Mouse (Mus musculus) neural tube, embryonic 11.5 days (tissue): ENCODE data around the gene Rnf227. TPM values are rescaled to one million over a fixed set of nuclear protein-coding genes. Genes with fewer than 3 reads are reported as not detected.

ENCODE experiments used
- ATAC-seq: fragments of 200-750 bp; cut with Nextera tagmentation; 2 replicates; pipeline ENCODE4 v1.8.0; 2017; ENCODE audit warnings: moderate number of reproducible peaks, mild to moderate bottlenecking, moderate TSS enrichment, moderate library complexity; ENCODE audit not compliant: insufficient read depth, low FRiP score, low TSS enrichment
- DNase-seq: peaks from one replicate; pipeline ENCODE4 v3.0.0-alpha.2; 2015; ENCODE audit warnings: low spot score
- H3K27ac ChIP-seq: fragments of 300-500 bp; sonication (generic); 2 replicates; pipeline ENCODE4 v1.5.1; 2014; ENCODE audit warnings: low read depth, mild to moderate bottlenecking, low read length
- H3K27me3 ChIP-seq: fragments of 300-500 bp; sonication (generic); 2 replicates; pipeline ENCODE4 v1.6.1; 2014; ENCODE audit warnings: mild to moderate bottlenecking, low read length, mixed read lengths; ENCODE audit not compliant: control insufficient read depth, insufficient read depth
- H3K36me3 ChIP-seq: fragments of 300-500 bp; sonication (generic); 2 replicates; pipeline ENCODE4 v1.6.1; 2014; ENCODE audit warnings: mild to moderate bottlenecking, low read length, moderate library complexity, mixed read lengths; ENCODE audit not compliant: control insufficient read depth, insufficient read depth
- H3K4me1 ChIP-seq: fragments of 300-500 bp; sonication (generic); 2 replicates; pipeline ENCODE4 v1.6.1; 2014; ENCODE audit warnings: low read length, mixed read lengths; ENCODE audit not compliant: control insufficient read depth, insufficient read depth
- H3K4me2 ChIP-seq: fragments of 300-500 bp; sonication (generic); 2 replicates; pipeline ENCODE4 v1.6.1; 2014; ENCODE audit warnings: low read depth, mild to moderate bottlenecking, moderate library complexity
- H3K4me3 ChIP-seq: fragments of 300-500 bp; sonication (generic); 2 replicates; pipeline ENCODE4 v1.5.1; 2014; ENCODE audit warnings: low read depth, low read length
- H3K9ac ChIP-seq: fragments of 300-500 bp; sonication (generic); 2 replicates; pipeline ENCODE4 v1.6.1; 2014; ENCODE audit warnings: mild to moderate bottlenecking, low read length
- H3K9me3 ChIP-seq: fragments of 300-500 bp; sonication (generic); 2 replicates; pipeline ENCODE4 v1.6.1; 2016; ENCODE audit warnings: low read length; ENCODE audit not compliant: control insufficient read depth
- WGBS: fragments of 180-500 bp; shearing (Covaris S2); extraction: QIAGEN DNeasy Blood & Tissue Kit; methylation state at CpG from one replicate; pipeline ENCODE4 v1.1.7; 2014; 5-methylcytosine and 5-hydroxymethylcytosine counted together
- polyA plus RNA-seq: library from polyadenylated mRNA; unstranded; fragments of >200 nt; fragmentation: Nextera tagmentation; extraction: Ambion mirVana; gene quantifications from 2 replicates; pipeline ENCODE4 v1.2.1, GENCODE M21; 2014

Gene Rnf227
- polyA plus RNA-seq, 1 experiment from 2014 or later, result 28.8 TPM

DNA sequence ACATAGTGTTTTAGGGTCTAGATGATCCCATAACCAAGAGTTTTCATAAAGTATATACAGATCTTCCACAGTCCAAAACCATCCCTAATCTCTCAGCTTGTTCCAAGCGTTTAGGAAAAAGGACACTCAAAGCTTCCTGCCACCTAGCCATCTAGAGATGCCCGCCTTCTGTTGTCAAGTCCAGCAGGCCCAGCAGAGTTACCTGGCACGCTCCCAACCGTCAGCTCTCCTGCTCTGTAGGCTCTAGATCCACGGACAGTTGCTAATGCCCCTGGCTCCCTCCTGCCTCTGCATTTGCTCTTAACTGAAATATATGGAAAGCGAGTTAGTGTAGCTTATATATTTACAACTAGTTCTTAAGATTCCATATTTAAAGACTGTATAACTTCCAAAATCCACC lies 41.1 kb downstream of the Rnf227 start:
- Histone ChIP-seq H3K4me2 (no peak overlapping the region), H3K36me3 (no peaks in the 10 kb centered on the region), H3K27ac (no peak overlapping the region), H3K4me1 (no peaks in the 10 kb centered on the region), H3K9ac (no peak overlapping the region), H3K4me3 (no peak overlapping the region), H3K9me3 (no peaks in the 10 kb centered on the region), H3K27me3 (no peaks in the 10 kb centered on the region)
- no peak for ATAC-seq
- WGBS, result 84% methylated on average over 6 of the region's 6 CpGs
- DNase-seq, result no peak

DNA sequence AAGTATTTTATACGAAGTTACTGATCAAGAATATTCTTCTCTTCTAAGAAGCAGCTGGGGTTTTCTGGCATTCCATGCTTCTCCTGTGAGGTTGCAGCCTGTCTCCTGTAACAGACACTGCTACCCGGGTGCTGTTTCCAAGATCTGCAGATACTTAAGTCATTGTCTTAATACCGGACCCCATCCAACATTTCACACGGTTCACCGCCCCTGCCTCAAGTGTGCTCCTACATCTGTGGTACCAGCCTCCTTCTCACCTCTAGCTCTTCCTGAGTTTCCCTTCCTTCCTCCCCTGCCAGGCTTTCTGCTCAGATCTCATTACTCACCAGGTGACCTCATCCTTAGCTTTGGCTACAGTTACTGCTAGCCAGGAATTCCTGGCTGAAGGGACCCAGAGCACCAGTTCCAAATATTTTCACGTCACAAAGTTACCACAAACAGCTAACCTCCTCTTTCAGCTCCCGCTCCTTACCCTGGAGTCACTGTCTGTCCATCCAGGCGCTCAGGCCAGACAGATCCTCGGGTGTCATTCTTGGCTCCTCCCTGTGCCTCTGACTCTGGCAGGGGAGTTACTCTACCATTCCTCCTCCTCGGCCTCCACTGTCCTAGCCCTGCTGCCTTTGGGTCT lies 42.3 kb downstream of the Rnf227 start:
- 72% methylated on average over 10 of the region's 10 CpGs for WGBS
- Histone ChIP-seq H3K4me3 (no peak overlapping the region), H3K9ac (no peak overlapping the region), H3K27ac (no peak overlapping the region), H3K4me2 (no peak overlapping the region), H3K9me3 (no peaks in the 10 kb centered on the region), H3K36me3 (no peaks in the 10 kb centered on the region), H3K4me1 (no peaks in the 10 kb centered on the region), H3K27me3 (no peaks in the 10 kb centered on the region)
- DNase-seq (peak; percentile 5), ATAC-seq (no peak)

DNA sequence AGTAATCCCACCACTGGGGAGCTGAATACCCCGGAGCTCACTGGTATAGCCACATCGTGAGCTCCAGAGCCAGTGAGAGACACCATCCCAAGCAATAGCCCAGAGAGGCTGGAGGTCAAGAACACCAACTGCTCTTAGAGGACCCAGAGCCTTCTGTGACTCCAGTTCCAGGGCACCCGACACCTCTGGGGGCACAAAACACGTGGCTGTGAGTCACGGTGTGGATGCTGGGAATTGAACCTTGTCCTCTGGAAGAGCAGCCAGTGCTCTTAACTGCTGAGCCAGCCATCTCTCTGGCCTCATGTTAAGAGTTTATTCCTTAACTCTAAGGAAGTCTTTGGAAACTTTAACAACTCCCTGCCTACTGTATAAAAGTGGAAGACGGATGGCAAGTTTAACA lies 44.7 kb downstream of the Rnf227 start:
- no peaks in the 10 kb centered on the region for H3K9me3 ChIP-seq
- no peaks in the 10 kb centered on the region for H3K27me3 ChIP-seq
- no peaks in the 10 kb centered on the region for H3K36me3 ChIP-seq
- no peak overlapping the region for H3K27ac ChIP-seq
- DNase-seq (no peak), ATAC-seq (no peak)
- no peak overlapping the region for H3K9ac ChIP-seq
- H3K4me3 ChIP-seq, result no peak overlapping the region
- 80% methylated on average over 6 of the region's 6 CpGs for WGBS
- no peak overlapping the region for H3K4me2 ChIP-seq
- H3K4me1 ChIP-seq, result no peaks in the 10 kb centered on the region

DNA sequence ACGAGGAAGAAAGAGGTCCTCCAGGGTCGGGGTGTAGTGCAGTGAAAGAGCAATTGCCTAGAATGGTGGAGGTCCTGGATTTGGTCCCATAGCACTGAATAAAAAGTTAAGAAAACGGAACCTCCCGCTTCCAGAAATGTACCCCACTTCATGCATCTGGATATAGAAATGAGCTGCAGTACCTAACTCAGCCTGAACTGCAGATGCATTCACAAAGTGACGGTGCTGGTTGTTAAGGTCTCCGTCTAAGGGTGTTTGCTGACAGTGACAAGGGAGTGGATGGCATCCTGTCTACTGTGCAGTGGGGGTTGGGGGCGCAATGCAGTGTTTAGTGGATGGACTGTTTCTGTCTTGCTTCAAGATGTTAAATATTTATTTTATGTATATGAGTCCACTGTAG lies 46.5 kb downstream of the Rnf227 start:
- 84% methylated on average over 7 of the region's 7 CpGs for WGBS
- no peaks in the 10 kb centered on the region for H3K9me3 ChIP-seq
- ATAC-seq (no peak), DNase-seq (no peak)
- H3K9ac ChIP-seq, result no peak overlapping the region
- H3K36me3 ChIP-seq, result no peaks in the 10 kb centered on the region
- H3K4me3 ChIP-seq, result no peak overlapping the region
- H3K4me1 ChIP-seq, result no peaks in the 10 kb centered on the region
- H3K27ac ChIP-seq, result no peak overlapping the region
- no peaks in the 10 kb centered on the region for H3K27me3 ChIP-seq
- no peak overlapping the region for H3K4me2 ChIP-seq

DNA sequence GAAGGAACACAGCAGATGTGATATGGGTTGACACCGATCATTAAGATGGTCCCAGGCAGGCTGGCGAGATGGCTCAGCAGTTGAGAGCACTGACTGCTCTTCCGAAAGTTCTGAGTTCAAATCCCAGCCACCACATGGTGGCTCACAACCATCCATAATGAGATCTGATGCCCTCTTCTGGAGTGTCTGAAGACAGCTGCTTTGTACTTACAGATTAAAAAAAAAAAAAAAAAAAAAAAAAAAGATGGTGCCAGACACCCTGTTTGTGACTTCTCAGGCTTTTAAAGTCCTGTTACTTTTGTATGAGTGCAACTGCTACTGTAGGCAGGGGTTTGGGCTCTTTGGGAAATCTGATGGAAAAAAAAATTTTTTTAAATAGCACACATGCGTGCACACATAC lies 48.4 kb downstream of the Rnf227 start:
- Histone ChIP-seq H3K4me1 (no peaks in the 10 kb centered on the region), H3K4me3 (no peak overlapping the region), H3K27ac (no peak overlapping the region), H3K27me3 (no peaks in the 10 kb centered on the region), H3K36me3 (no peaks in the 10 kb centered on the region), H3K4me2 (no peak overlapping the region), H3K9me3 (no peaks in the 10 kb centered on the region), H3K9ac (no peak overlapping the region)
- no peak for ATAC-seq
- no peak for DNase-seq
- WGBS, result 92% methylated on average over 4 of the region's 4 CpGs

DNA sequence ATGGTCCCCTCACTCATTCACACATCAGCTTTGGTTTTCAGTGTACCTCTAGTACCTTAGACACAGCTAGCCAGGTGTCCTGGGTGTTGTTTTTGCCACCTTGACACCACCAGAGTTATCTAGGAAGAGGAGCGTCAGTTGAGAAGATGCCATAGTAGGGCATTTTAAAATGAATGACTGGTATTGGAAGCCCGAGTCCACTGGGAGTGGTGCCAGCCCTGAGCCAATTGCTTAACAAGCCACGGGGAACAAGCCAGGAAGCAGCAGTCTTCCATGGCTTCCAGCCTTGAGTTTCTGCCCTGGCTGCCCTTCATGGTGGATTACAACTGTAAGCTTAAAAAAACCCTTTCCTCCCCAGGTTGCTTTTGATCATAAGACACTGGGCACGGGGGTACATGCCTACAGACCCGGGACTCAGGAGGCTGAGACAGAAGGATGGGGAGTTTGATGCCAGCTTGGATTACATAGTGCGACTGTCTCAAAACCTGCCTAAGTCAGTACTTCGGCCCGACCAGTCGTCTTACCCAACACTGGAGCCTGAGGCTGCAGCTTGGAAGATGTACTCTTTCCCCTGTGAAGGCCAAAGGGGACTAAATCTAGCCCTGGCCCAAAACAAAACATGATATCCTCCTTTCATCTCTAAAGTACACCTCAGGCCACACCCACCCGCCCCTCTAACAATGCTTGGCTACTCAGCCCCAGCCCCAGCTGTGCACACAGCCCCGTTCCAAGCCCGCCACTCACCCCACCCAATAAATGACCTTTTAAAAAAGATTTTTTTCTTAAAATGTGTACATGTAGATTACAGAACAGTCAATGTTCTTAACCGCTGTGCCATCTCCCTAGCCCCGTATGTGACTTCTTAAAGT lies 49.5 kb downstream of the Rnf227 start:
- Histone ChIP-seq H3K4me2 (no peak overlapping the region), H3K4me3 (no peak overlapping the region), H3K4me1 (no peaks in the 10 kb centered on the region; the same call in 1 of the 2 replicates), H3K36me3 (no peaks in the 10 kb centered on the region), H3K27me3 (no peaks in the 10 kb centered on the region), H3K27ac (no peak overlapping the region), H3K9ac (no peak overlapping the region), H3K9me3 (no peaks in the 10 kb centered on the region)
- ATAC-seq (no peak), DNase-seq (no peak)
- WGBS, result 65% methylated on average over 14 of the region's 14 CpGs

DNA sequence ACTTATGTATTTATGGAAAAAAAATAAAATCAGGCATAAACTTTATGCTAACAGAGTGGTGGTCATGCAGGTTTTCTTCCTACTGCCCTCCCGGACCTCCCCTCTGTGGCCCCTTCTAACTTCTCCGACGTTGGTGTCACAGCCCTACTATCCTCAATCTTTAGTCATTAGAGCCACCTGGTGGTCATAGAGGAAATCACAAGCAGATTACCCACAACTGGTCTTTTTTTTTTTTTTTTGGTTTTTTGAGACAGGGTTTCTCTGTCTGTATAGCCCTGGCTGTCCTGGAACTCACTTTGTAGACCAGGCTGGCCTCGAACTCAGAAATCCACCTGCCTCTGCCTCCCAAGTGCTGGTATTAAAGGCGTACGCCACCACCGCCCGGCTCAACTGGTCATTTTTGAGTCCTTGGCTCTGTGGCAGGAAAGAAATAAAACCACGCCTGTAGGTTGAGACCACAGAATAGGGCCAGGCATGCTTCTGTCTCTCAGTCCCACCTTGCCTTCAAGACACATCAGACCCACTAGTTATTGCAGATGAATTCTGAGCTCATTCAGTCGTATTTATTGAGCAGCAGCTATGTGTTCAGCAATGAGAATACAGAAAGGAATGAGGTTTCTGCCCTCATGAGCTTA lies 50.3 kb downstream of the Rnf227 start:
- WGBS, result 53% methylated on average over 10 of the region's 10 CpGs
- Histone ChIP-seq H3K27me3 (no peaks in the 10 kb centered on the region), H3K4me3 (no peak overlapping the region), H3K9me3 (no peaks in the 10 kb centered on the region), H3K9ac (no peak overlapping the region), H3K4me1 (no peaks in the 10 kb centered on the region; the same call in 1 of the 2 replicates), H3K4me2 (no peak overlapping the region), H3K36me3 (no peaks in the 10 kb centered on the region), H3K27ac (no peak overlapping the region)
- DNase-seq, result peak; percentile 58
- no peak for ATAC-seq
